Mouse (Mus musculus) liver, embryonic 14.5 days (tissue): ENCODE results near the gene Adamts16.

Experiments
- CTCF ChIP-seq: IDR thresholded peaks from 2 replicates; pipeline ENCODE4 v1.5.1; 2016; ENCODE audit warnings: antibody characterized with exemption, low read depth, control low read depth
- EP300 ChIP-seq: IDR thresholded peaks from 2 replicates; pipeline ENCODE4 v1.6.1; 2016; ENCODE audit warnings: antibody characterized with exemption, low read depth

- TF ChIP-seq CTCF = no peak
- TF ChIP-seq EP300 = no peak
Measured at GRCm38 (mm10) chr13:70724635-70725034, 117.0 kb downstream of the Adamts16 start.
